Mouse (Mus musculus): ENCODE measurements around the gene H2al1h.
"Not testable (repeated sequence)": the region's sequence is repeated elsewhere in the genome, so short reads cannot be mapped to it uniquely, and the experiment has no call there.

H2al1h gene

GRCm38 (mm10) chrX:11321192-11321591 is at the start of gene H2al1h:
TSS of gene H2al1h (plus strand) at chrX:11321492.
- not testable (repeated sequence) for DNase-seq (ENCODE audit: low spot score)

GRCm38 (mm10) chrX:11273190-11273589 is 48.1 kb upstream of the H2al1h start:
- DNase-seq (ENCODE audit: low spot score): no peak

- DNase-seq (ENCODE audit: low spot score): no peak
Observed at GRCm38 (mm10) chrX:11277083-11277482, 44.2 kb upstream of the H2al1h start.

GRCm38 (mm10) chrX:11280741-11281140 is 40.6 kb upstream of the H2al1h start:
- no peak for DNase-seq (ENCODE audit: low spot score)

- no peak for DNase-seq (ENCODE audit: low spot score)
Observed at GRCm38 (mm10) chrX:11288306-11288882, 32.9 kb upstream of the H2al1h start.

- DNase-seq (ENCODE audit: low spot score): no peak
Observed at GRCm38 (mm10) chrX:11289244-11289643, 32.0 kb upstream of the H2al1h start.

- not testable (repeated sequence) for DNase-seq (ENCODE audit: low spot score)
Observed at GRCm38 (mm10) chrX:11298957-11299356, 22.3 kb upstream of the H2al1h start, which contains the start of gene H2al1a. TSS of gene H2al1a (plus strand) at chrX:11299257.

GRCm38 (mm10) chrX:11302132-11302531 is 19.2 kb upstream of the H2al1h start, which contains the start of gene H2al1b:
TSS of gene H2al1b (plus strand) at chrX:11302432.
- DNase-seq (ENCODE audit: low spot score): not testable (repeated sequence)

- DNase-seq (ENCODE audit: low spot score): not testable (repeated sequence)
Observed at GRCm38 (mm10) chrX:11305355-11305754, 15.9 kb upstream of the H2al1h start, which contains the start of gene H2al1c. TSS of gene H2al1c (plus strand) at chrX:11305655.

- not testable (repeated sequence) for DNase-seq (ENCODE audit: low spot score)
Observed at GRCm38 (mm10) chrX:11308524-11308923, 12.8 kb upstream of the H2al1h start, which contains the start of gene H2al1d. TSS of gene H2al1d (plus strand) at chrX:11308824.

- DNase-seq (ENCODE audit: low spot score): not testable (repeated sequence)
Observed at GRCm38 (mm10) chrX:11311634-11312033, 9.7 kb upstream of the H2al1h start, which contains the start of gene H2al1e. TSS of gene H2al1e (plus strand) at chrX:11311934.

GRCm38 (mm10) chrX:11314858-11315257 is 6.4 kb upstream of the H2al1h start, which contains the start of gene H2al1f:
TSS of gene H2al1f (plus strand) at chrX:11315158.
- not testable (repeated sequence) for DNase-seq (ENCODE audit: low spot score)

GRCm38 (mm10) chrX:11317956-11318355 is 3.3 kb upstream of the H2al1h start, which contains the start of gene H2al1g:
TSS of gene H2al1g (plus strand) at chrX:11318256.
- not testable (repeated sequence) for DNase-seq (ENCODE audit: low spot score)

GRCm38 (mm10) chrX:11324359-11324758 is 3.1 kb downstream of the H2al1h start, which contains the start of gene H2al1i:
TSS of gene H2al1i (plus strand) at chrX:11324659.
- DNase-seq (ENCODE audit: low spot score): not testable (repeated sequence)

GRCm38 (mm10) chrX:11327522-11327921 is 6.2 kb downstream of the H2al1h start, which contains the start of gene H2al1j:
TSS of gene H2al1j (plus strand) at chrX:11327822.
- not testable (repeated sequence) for DNase-seq (ENCODE audit: low spot score)

- no peak for DNase-seq (ENCODE audit: low spot score)
Observed at GRCm38 (mm10) chrX:11345762-11346161, 24.5 kb downstream of the H2al1h start.

- DNase-seq (ENCODE audit: low spot score): no peak
Observed at GRCm38 (mm10) chrX:11346756-11347155, 25.5 kb downstream of the H2al1h start.

- no peak for DNase-seq (ENCODE audit: low spot score)
Observed at GRCm38 (mm10) chrX:11360823-11361222, 39.5 kb downstream of the H2al1h start.

GRCm38 (mm10) chrX:11361261-11361660 is 40.0 kb downstream of the H2al1h start:
- no peak for DNase-seq (ENCODE audit: low spot score)

- no peak for DNase-seq (ENCODE audit: low spot score)
Observed at GRCm38 (mm10) chrX:11363890-11364289, 42.6 kb downstream of the H2al1h start.

GRCm38 (mm10) chrX:11365151-11365550 is 43.9 kb downstream of the H2al1h start:
- no peak for DNase-seq (ENCODE audit: low spot score)

Measured in T-cell, adult 2 months (primary cell).